Mouse (Mus musculus) heart, adult 2 months (tissue): ENCODE data around the gene 2810408A11Rik. TPM values are rescaled to one million over a fixed set of nuclear protein-coding genes. Genes with fewer than 3 reads are reported as not detected.

ENCODE experiments used
- DNase-seq, 2 experiments: peaks; one replicate each; pipeline ENCODE4 v3.0.0; 2021
- H3K27ac ChIP-seq: fragments of 200-600 bp; 2 replicates; pipeline ENCODE4 v1.8.1; 2022
- H3K27me3 ChIP-seq: fragments of 200-500 bp; 2 replicates; pipeline ENCODE4 v1.6.1; 2012; ENCODE audit warnings: mild to moderate bottlenecking, low read length, inconsistent platforms, mixed read lengths; ENCODE audit not compliant: control insufficient read depth, insufficient read depth
- H3K36me3 ChIP-seq: fragments of 200-500 bp; 2 replicates; pipeline ENCODE4 v1.6.1; 2012; ENCODE audit warnings: low read length, inconsistent platforms; ENCODE audit not compliant: control insufficient read depth, insufficient read depth
- H3K4me1 ChIP-seq: fragments of 200-500 bp; 2 replicates; pipeline ENCODE4 v1.6.1; 2011; ENCODE audit warnings: low read length; ENCODE audit not compliant: control insufficient read depth, insufficient read depth
- H3K4me3 ChIP-seq: fragments of 200-600 bp; 2 replicates; pipeline ENCODE4 v1.8.1; 2022
- H3K79me2 ChIP-seq: fragments of 200-500 bp; replicated peaks from 2 replicates; pipeline ENCODE4 v1.6.1; 2012; ENCODE audit warnings: mild to moderate bottlenecking, inconsistent platforms, low read length, moderate library complexity, mixed read lengths; ENCODE audit not compliant: control insufficient read depth, insufficient read depth
- H3K9ac ChIP-seq: fragments of 200-500 bp; 2 replicates; pipeline ENCODE4 v1.6.1; 2012; ENCODE audit warnings: low read depth, mild to moderate bottlenecking, control low read depth, inconsistent platforms, low read length, mixed read lengths
- CTCF ChIP-seq: fragments of 200-600 bp; IDR thresholded peaks from 2 replicates; pipeline ENCODE4 v1.8.1; 2022; ENCODE audit warnings: antibody characterized with exemption, mild to moderate bottlenecking, moderate library complexity
- EP300 ChIP-seq: fragments of 200-500 bp; IDR thresholded peaks from 2 replicates; pipeline ENCODE4 v1.6.1; 2011; ENCODE audit warnings: low read depth, low read length, control low read depth; ENCODE audit not compliant: insufficient read depth
- POLR2A ChIP-seq: fragments of 200-500 bp; IDR thresholded peaks from 2 replicates; pipeline ENCODE4 v1.6.1; 2011; ENCODE audit warnings: mild to moderate bottlenecking, low read depth, low read length, control low read depth; ENCODE audit not compliant: insufficient read depth
- WGBS: fragments of 180-500 bp; shearing (Covaris S2); methylation state at CpG from one replicate; pipeline ENCODE4 v1.1.7; 2018; 5-methylcytosine and 5-hydroxymethylcytosine counted together
- intact Hi-C: fragments of 180-260 bp; cut with DNase I; formaldehyde crosslinking; loops from one replicate; pipeline ENCODE4 v1.15.1; 2025
- polyA plus RNA-seq: library from polyadenylated mRNA; depleted of rRNA; stranded (reverse); fragments of >200 nt; gene quantifications from 2 replicates; pipeline ENCODE4 v1.2.3, GENCODE M21; 2012
- total RNA-seq, 2 experiments: library from RNA; stranded (reverse); gene quantifications; 2 replicates each; pipeline ENCODE4 v1.2.3; 2021

Gene 2810408A11Rik
- total and polyA plus RNA-seq, 3 experiments: 0.23 to 0.41 (median 0.34) TPM

DNA sequence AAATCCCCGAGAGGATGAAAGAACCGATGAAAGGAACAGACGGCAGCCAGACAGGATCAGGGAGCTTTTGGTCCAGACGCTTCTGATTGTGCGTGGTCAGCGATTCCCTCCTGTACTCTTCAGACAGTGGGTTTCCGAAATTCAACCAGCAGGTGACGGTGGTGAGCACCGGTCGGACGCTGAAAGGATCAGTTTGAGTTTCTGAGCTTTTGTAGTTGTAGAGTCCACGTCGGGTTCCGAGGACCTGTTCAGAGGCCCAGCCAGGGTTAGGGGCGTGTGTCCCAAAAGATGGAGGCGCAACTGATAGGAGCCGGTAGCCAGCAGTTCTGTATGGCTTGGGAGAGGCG, 20.3 kb downstream of the 2810408A11Rik start:
- no peak for DNase-seq
- H3K27ac ChIP-seq: peak overlapping the region; percentile 81
- peak overlapping the region; percentile 77 for H3K4me3 ChIP-seq
- no peaks in the 10 kb centered on the region for H3K79me2 ChIP-seq
- H3K9ac ChIP-seq: peak overlapping the region; percentile 68
- peak; percentile 94 for TF ChIP-seq CTCF
- TF ChIP-seq POLR2A: no peak
- TF ChIP-seq EP300: no peak
- no peaks in the 10 kb centered on the region for H3K36me3 ChIP-seq
- no peaks in the 10 kb centered on the region for H3K27me3 ChIP-seq
- H3K4me1 ChIP-seq: peaks cover 6% of the 10 kb centered on the region
- intact Hi-C loops: loop anchor here (1.0 to 2.0 kb wide), 2 partner anchors 40 to 69 kb away; partner anchors contain the start of gene Eif5a
- WGBS: under 1% methylated on average over 18 of the region's 18 CpGs

GRCm38 (mm10) chr11:69879711-69880110, 21.1 kb downstream of the 2810408A11Rik start:
- Histone ChIP-seq H3K4me3 (peak overlapping the region; percentile 77), H3K27ac (peak overlapping the region; percentile 81), H3K9ac (peak overlapping the region; percentile 68), H3K27me3 (no peaks in the 10 kb centered on the region), H3K4me1 (peaks cover 6% of the 10 kb centered on the region), H3K79me2 (no peaks in the 10 kb centered on the region), H3K36me3 (no peaks in the 10 kb centered on the region)
- WGBS: 51% methylated on average over 15 of the region's 15 CpGs
- DNase-seq: no peak
- TF ChIP-seq CTCF (no peak), POLR2A (no peak), EP300 (no peak)
- intact Hi-C loops: loop anchor here (1.0 to 2.0 kb wide), 3 partner anchors 41 to 70 kb away; partner anchors contain the start of genes Eif5a and Nlgn2

GRCm38 (mm10) chr11:69878952-69879351, 21.8 kb downstream of the 2810408A11Rik start:
- H3K4me3 ChIP-seq: peak overlapping the region; percentile 77; the same call in 1 of the 2 replicates
- H3K27ac ChIP-seq: no peak overlapping the region; the same call in 1 of the 2 replicates
- peaks cover 5% of the 10 kb centered on the region for H3K4me1 ChIP-seq
- no peak for DNase-seq
- no peaks in the 10 kb centered on the region for H3K79me2 ChIP-seq
- H3K9ac ChIP-seq: no peak overlapping the region
- TF ChIP-seq EP300 (no peak), CTCF (no peak), POLR2A (no peak)
- 82% methylated on average over 6 of the region's 6 CpGs for WGBS
- H3K36me3 ChIP-seq: no peaks in the 10 kb centered on the region
- intact Hi-C loops: loop anchor here (2.0 kb wide), 1 partner anchor 42 kb away; the partner anchor contains the start of gene Nlgn2
- no peaks in the 10 kb centered on the region for H3K27me3 ChIP-seq

DNA sequence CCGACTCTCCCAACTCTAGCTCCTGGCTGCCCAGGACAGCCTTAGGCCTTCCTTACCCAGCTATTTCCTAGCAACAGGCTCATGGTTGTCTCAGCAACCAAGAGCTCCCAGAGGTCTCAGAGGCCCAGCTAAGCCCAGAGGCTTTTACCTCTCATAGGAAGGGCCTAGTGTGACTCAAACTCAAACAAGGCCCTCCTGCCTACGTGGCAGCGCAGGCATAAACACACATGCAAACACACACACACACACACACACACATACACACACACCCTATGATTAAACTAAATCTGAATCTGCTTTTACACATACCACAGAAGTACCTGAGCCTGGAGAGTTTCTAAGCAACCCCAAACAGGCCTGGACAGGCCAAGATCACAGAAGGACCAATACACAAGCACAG, 22.4 kb downstream of the 2810408A11Rik start:
- TF ChIP-seq POLR2A (no peak), EP300 (no peak), CTCF (no peak)
- 79% methylated on average over 3 of the region's 3 CpGs for WGBS
- H3K4me3 ChIP-seq: no peak overlapping the region
- H3K27me3 ChIP-seq: no peaks in the 10 kb centered on the region
- H3K4me1 ChIP-seq: peaks cover 5% of the 10 kb centered on the region
- H3K79me2 ChIP-seq: no peaks in the 10 kb centered on the region
- intact Hi-C loops: loop anchor here (2.0 kb wide), 1 partner anchor 42 kb away; the partner anchor contains the start of gene Nlgn2
- no peak overlapping the region for H3K9ac ChIP-seq
- H3K27ac ChIP-seq: no peak overlapping the region; the same call in 1 of the 2 replicates
- DNase-seq: no peak
- H3K36me3 ChIP-seq: no peaks in the 10 kb centered on the region

DNA sequence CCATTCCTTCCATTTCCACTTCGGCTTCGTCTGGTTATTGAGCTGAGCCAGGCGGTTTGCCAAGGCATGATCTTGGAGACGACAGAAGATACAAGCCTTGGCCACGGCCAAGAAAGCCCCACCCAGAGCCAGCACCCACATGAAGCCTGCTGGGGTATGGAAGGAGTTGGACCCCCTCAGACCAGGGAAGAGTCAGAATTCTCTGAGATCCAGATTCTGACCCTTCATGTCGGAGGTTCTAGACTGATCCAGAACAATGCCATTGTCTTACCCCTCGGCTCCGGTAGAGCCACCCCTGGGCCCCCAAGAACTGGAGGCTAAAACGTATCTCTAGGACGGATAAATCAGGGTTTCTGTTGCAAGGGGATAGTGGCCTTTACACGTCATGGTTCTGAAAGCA, 22.9 kb downstream of the 2810408A11Rik start, which contains the start of gene Tmem95:
Gene Tmem95 (minus strand): TSS at position 141 of the 400 bp plus-strand sequence.
- Histone ChIP-seq H3K27me3 (no peaks in the 10 kb centered on the region), H3K36me3 (no peaks in the 10 kb centered on the region), H3K4me1 (peaks cover 5% of the 10 kb centered on the region), H3K9ac (no peak within 1 kb of the TSS), H3K4me3 (peak within 1 kb of the TSS; percentile 13; the same call in 1 of the 2 replicates), H3K27ac (peak within 1 kb of the TSS; percentile 24; the same call in 1 of the 2 replicates), H3K79me2 (no peaks in the 10 kb centered on the region)
- intact Hi-C loops: loop anchor here (2.0 kb wide), 5 partner anchors 41 to 195 kb away; partner anchors contain the start of genes Nlgn2, Polr2a and Senp3
- TF ChIP-seq CTCF (no peak), POLR2A (no peak), EP300 (no peak)
- no peak for DNase-seq
- WGBS: 74% methylated on average over 11 of the region's 11 CpGs

- intact Hi-C loops: loop anchor here (2.0 kb wide), 4 partner anchors 74 to 194 kb away; partner anchors contain the start of genes Polr2a and Senp3
- Histone ChIP-seq H3K9ac (no peak overlapping the region), H3K27ac (peak overlapping the region; percentile 79), H3K27me3 (no peaks in the 10 kb centered on the region), H3K36me3 (no peaks in the 10 kb centered on the region), H3K79me2 (no peaks in the 10 kb centered on the region), H3K4me1 (peaks cover 5% of the 10 kb centered on the region), H3K4me3 (peak overlapping the region; percentile 13; the same call in 1 of the 2 replicates)
- WGBS: 3% methylated on average over 12 of the region's 12 CpGs
- TF ChIP-seq EP300: peak; percentile 89
- TF ChIP-seq POLR2A: peak; percentile 31; the same call in 1 of the 2 replicates
- peak; percentile 98 for TF ChIP-seq CTCF
- peak; percentile 88 to 89 for DNase-seq
Observed at GRCm38 (mm10) chr11:69876867-69877266, 23.9 kb downstream of the 2810408A11Rik start.
